Mouse (Mus musculus): Measurements from ENCODE around the gene Gemin7.

Gene Gemin7

DNA sequence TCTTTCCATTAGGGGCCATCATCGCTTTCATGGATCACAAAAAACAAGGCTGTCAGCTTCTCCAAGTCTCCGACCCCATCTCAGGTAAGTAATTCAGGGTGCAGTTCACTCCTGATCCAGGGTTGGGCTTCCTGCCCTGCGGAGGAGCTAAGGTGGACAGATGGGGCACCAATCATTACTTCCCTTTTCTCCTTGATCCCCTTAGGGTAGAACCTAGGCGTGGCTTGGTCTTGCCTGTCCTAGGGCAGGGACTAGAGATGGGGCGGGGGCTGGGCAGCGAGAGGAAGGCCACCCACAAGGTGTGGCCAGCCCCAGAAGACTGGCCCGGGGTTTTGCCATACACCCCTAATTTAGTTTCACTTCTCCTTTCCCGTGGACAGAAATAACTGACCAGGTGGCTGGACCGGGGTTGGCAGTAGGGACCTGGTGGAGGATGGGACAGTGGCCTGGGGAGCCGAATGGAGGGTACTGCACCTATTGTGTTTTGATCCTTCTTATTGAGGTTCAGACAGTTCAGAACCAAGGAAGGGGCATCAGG is 551 bp upstream of the Gemin7 start:
- in situ Hi-C loops (cut with MboI), result no loop called here

DNA sequence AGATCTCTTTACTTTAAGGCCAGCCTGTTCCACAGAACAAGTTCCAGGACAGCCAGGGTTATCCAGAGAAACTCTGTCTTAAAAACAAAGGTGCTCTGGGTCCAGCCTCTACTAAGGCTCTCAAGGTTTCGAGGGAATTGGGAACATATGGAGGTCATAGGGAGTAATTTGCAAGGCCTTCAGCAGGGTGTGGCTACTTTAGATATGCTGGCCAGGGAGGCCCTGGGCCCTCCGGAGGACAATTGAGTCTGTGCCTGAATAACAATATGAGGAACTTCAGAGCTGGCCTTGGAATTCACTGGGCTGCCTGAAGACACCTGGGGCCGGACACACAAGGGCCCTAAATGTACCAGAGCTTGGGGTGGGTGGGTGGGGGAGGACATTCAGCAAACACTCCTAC is 1.8 kb downstream of the Gemin7 start:
- in situ Hi-C loops (cut with MboI), result no loop called here

DNA sequence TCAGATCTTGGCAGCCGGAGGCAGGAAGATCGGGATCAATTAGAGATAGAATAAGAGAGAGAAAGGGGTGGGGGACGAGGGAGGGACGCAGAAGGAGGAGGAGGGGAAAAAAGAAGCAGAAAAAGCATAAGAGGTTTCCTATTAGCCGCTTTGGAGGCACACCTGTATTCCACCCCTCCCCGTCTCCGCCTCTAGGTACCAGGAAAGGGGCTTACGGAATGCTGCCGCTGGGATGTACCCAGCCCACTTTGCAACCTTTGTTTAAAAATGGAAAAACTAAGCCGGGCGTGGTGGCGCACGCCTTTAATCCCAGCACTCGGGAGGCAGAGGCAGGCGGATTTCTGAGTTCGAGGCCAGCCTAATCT is 3.6 kb downstream of the Gemin7 start:
- in situ Hi-C loops (cut with MboI), result no loop called here

DNA sequence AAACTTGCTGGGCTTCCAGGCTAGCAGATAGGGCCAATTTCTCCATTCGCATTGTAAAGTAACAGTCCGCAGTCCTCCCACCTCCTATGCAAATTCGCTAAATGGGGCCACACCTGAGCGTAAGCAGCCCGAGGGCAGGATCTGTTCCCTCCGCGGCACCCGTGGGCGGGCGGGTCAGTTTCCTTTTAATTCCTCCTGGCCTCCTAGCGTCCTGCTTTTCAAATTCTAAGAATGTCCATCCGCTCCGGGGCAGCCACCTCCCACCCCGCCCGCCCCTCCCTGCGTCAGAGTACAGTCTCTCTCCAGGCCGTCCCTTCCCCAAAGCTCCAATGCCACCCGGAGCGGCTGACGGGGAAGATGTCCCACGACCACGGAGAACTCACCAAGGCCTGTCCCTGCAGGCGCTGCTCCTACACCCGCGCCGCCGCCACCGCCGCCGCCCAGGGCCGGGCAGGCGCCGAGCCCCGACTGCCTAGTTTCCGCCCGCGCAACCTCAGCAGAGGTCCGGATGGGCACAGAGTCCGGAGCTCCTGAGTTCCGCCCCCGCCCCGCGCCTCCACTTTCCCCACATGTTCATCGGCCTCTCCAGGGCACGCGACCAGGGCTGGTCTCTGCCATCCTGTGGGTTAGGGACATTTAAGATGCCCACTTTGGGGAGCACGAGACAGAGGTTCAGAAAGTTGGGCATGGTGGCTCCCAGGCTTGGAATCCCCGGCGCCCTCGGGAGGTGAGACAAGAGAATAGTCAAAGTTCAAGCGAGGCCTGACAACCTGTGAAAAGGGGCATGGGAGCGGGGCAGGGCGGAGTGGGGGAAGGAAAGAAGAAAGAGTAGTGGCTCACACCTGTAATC is 4.2 kb downstream of the Gemin7 start:
- in situ Hi-C loops (cut with MboI), result no loop called here

DNA sequence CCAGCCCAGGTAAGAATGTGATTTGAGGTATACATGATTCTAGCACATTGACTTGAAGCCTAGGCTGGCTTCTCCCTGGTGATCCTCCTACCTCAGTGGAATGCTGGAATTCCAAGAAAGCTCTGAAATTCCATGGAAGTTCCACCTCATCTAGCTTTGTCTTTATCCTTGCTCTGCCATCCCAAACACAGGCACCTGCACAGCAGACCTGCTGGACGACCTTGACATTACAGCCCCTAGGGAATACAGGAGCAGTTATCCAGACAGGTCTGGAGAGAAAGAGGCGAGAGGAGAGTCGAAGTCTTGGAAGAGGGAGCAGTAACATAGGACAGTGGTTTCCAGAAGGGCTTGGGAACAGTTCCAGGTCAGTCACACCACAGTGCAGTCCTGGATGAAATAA is 7.7 kb downstream of the Gemin7 start:
- in situ Hi-C loops (cut with MboI), result no loop called here

DNA sequence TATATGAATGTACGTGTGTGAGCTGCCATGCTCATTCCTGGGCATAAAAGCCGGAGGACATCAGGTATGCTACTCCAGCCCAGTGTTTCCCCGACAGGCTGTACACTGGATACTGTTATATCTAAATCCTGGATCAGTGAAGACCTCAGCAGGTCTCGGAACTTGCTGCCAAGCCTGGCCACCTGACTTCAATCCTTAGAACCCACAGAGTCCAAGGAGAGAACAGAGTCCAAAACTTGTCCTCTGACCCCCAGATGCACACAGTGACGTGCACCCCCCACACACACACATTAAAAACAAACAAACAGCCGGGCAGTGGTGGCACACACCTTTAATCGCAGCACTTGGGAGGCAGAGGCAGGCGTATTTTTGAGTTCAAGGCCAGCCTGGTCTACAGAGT is 10.0 kb downstream of the Gemin7 start:
- in situ Hi-C loops (cut with MboI), result no loop called here

DNA sequence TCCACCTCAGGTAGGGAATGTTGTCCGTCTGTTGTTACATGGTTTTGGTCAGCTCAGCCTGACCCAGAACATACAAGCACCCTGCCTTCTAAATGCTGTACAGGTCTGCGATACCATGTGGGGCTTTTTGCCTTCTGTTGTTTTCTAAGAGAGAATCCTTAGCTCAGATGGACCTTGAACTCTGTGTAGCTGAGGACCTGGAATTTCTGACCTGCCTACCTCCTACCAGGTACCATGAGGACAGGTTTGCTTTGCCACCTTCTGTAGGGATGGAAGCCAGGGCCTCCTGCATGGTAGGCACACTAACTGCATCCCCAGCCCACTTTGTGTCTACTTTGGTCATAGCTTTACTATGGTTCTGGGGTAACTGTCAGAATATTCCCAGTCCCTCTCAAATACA is 11.6 kb downstream of the Gemin7 start:
- in situ Hi-C loops (cut with MboI), result no loop called here

DNA sequence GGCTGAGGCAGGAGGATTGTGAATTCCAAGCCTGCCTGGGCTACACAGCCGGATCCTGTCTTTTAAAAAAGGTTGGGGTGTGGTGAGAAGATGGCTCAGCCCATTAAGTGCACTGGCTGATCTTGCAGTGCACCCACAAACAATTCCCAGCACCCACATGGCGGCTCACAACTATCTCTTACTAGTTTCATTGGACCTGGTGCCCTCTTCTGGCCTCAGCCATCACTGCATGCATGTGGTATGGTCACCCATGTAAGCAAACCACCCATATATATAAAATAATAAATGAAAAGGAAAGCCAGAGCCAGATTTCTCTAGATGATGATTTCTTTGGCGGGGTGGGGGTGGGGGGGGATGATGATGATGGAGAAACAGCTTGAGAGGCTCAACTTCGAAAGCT is 12.9 kb downstream of the Gemin7 start:
- in situ Hi-C loops (cut with MboI), result no loop called here

DNA sequence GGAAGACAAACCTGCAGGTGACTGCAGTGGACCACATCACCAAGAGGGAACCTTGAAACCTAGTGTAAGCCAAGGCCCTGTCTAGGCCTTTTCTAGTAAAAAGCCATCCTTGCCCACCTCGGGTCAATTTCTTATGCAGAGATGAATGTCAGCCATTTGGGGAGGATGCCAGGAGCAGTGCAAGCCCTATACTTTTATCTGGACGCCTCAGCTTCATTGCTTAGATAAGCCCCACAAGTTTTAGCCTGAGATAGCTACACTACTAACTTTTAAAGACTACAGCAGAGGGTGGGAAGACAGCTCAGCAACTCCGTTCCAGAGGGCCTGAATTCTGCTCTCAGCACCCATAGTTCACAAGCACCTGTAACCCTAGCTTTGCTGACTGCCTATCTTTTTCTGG is 13.5 kb downstream of the Gemin7 start:
- in situ Hi-C loops (cut with MboI), result no loop called here

DNA sequence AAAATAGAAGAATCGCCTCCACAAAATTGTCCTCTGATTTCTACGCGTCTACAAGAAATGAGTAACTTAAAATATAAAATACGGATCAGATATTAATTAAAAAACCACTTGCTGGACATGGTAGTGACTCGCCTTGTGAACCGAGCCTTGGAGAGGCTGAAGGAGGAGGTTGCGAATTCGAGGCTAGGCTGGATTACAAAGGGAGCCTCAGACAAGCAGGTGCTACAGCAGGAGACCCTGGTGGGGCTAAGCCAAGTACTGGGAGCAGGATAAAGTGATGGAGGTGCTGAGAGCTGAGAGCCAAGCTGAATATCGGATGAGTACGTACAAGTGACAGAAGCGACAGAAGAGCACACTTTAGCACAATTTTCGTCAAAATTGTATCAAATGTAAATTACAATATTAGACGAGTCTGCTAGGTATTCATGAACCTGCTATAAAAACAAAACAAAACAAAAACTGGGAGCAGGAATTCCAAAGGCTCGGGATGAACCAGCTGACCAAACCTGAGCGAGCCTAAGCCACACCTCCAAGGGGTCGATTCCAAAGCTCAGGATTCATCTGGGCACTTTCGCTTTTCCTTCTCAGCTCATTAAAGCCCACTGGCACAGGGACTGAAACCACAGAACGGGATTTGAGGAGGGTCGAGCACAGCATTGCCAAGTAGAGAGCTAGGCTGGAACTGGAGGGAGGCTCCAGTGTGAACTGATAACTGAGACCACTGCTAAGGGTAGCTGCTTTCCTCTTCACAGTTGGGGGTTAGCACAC is 14.6 kb downstream of the Gemin7 start, which contains the start of gene Ppp1r37:
Gene Ppp1r37 (minus strand): TSS at position 434 of the 768 bp plus-strand sequence.
- in situ Hi-C loops (cut with MboI), result no loop called here

DNA sequence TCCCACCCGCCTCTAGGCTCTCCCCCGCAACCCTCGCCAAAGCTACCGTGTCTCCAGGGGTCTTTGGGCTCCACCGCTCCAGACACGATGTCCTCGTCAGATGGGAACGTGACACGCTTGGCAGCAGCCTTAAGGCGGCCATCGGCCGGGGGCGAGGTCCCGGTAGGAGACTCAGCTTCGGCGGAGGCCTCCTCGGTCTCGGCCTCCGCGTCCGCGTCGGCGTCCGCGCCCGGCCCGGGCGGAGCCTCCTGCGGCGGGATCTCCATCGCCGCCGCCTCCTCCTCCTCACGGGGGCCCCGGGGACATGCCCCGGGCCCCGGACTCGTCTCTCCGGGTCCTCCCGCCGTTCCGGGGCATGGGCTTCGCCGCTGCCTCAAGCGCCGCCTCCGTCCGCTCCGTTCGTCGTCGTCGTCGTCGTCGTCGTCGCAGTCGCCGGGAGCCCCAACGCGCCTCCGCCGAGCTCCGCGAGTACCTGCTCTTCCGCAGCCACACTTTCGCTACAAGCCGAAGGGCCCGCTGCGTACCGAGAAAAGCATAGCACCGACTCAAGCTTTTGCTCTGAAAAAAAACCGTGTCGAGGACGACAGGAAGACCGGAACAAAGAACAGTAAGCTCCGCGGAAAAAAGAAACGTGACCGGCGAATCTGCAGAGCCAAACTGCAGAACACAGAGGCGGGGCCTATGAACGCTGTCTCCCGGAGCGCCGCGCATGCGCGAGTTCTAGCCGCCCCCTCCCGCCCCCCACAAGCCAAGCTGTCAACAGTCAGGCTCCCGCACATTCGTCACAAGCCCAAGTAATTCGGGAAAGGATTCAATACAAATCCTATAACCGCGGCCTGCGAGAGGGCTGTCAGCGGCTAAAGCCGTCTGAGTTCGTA is 15.4 kb downstream of the Gemin7 start:
- in situ Hi-C loops (cut with MboI), result no loop called here

DNA sequence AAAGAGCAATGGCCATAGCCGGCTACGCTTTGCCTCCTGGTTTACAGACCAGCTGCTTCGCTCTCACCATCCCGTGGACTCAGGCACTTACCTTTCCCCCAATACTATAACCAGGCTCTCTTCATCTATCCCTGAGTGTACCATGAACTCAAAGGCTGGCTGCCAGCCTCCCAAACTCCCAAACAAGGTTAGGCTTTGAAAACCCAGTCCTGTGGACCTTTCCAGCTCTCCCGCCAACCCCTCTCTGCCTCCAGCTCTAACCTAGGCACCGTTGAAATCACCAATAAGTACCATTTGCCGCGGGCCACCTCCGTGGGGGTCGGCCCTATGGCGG is 16.0 kb downstream of the Gemin7 start:
- in situ Hi-C loops (cut with MboI), result no loop called here

DNA sequence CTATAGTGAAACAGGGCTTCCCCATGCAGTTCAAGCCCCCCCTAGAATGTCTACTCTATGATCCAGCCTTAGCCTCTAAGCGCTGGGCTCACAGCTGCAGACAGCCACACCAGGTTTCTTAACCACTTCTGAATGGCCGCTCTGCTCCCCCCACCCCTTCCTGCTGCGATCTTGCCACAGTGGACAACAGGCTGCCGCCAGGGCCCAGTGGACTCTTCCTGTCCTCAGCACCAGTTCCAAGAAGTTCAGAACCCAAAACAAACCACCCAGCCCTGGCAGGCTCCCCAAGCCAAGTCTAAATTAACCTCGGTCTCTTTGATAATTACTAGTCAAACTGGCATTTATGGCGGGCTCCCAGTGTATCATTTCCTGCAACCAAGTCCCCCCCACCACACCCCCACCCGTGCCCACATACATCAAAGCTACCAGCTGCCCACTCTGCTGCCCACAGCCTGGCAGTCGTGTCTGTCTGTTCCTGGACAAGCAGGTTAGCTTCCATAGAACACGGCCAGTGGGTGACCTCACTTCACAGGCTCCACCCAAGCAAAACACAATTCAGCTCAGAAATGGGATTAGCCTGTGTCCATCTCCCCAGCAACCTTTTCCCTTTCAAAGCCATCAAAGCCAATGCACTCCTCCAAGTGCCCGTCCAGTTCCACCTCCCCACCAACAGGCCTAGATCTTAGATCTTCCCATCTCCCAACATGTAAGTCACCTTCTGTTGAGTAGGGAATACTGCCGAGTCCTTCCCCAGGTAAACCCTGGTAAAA is 16.7 kb downstream of the Gemin7 start:
- in situ Hi-C loops (cut with MboI), result no loop called here

DNA sequence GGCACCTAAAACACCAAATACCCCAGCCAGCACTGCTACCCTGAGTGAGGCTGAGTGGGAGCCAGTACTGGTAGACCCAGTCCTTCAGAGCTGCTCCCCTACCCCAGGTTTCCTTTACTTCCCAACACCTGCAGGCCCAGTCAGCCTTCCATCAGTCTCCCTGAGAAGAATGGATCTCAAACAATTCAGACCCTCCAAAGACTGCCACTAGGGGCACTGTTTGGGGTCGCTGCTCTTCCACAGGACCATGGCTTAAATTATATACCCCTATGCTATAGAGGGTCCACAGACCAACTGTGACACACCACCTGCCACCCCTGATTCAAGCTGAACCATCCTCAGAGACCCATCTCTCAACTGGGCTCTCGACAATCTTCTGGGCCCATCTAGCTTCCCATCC is 18.4 kb downstream of the Gemin7 start:
- in situ Hi-C loops (cut with MboI), result no loop called here

DNA sequence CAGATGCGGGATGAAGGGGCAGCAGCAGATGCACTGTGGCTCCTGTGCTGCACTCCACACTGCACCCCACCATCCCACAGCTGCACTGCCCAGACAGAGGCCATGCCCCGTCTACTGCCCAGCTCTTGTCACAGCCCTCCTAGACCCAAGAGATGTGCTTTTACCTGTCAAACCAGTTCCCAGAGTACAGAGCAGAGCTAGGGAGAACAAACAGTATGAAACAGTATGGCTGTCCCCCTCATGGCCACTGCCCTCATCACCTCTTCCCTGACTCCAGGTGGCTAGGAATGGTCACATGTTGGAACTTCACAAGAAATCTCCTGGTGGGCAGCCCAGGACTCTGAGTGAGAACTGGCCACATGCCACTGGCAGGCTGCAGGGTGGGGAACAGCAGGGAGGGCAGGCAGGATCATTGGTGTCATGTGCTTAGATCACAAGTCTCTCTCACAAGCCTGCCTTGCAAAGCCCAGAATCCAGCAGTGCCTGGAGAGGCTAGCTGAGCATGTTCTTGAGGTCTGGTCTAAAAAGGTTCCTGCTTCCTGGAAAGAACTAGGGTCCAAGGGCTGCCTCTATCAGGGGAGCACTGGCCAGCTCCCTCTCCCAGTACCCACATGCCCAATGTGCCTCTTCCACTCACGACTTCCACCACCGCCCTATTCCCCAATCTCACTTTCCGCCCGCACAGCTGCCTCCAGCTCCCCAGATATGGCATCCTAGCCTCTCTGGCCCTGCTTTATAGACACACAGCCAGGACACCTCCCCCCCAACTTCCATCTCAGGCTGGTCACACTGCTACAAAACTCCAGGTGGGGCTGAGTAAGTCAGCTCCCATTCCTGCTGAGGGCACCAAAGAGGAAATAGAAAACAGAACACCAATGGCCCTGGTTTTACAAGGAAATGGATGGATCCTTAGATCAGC is 19.2 kb downstream of the Gemin7 start:
- in situ Hi-C loops (cut with MboI), result no loop called here

DNA sequence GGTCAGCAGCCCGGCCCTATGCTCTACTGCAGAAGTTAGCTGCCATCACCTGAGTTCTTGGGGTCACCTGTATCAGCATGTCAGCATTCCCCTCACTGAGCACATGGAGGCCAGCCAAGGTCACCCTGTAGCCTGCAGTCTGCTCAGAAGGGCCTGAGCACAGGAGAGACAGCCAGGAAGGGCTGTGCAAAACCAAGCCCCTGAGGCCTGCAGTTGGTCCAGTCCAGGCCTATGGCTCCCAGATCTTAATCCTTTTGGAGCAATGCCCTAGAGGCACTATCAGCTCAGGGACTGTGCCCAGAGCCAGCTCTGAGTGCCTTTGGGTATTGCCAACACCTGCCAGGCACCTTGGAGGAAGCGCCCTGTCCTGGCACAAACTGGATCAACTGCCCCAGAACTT is 20.3 kb downstream of the Gemin7 start:
- in situ Hi-C loops (cut with MboI), result no loop called here

DNA sequence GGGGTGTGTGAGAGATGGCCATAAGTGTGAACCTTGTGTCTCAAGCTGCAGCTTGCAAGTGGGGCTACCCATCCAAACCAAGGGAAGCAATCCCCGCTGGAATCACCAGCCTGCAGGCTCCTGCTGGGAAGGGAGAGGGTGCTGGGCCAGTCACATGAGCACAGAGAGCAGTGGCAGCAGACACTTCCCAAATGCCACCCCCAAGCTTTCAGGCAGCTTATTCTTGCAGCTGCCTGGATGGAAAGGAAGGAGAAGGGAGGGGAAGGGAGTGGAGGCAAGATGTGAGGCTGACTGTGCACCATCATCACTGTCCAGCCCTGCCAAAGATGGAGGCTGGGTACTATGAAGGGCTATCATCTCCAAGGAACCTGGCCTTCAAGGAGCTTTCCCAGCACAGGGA is 23.2 kb downstream of the Gemin7 start:
- in situ Hi-C loops (cut with MboI), result no loop called here

DNA sequence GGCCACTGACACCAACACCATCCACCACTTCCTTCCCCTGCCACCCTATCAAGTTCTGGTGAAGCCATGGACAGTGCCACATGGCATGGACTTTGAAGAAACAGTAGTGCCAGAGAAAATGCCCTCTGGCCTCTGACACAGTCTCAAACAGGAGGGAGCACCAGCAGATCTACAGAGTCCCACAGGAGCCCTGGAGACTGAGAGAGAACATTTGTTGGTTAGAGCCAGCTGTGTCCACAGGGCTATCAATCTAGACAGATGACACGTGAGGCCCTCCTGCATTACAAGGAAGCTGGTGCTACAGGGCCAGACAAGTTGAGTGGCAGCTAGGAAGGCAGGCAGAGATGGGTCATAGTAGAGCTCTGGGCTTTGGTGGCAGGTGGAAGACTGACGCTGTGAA is 25.0 kb downstream of the Gemin7 start:
- in situ Hi-C loops (cut with MboI), result no loop called here

DNA sequence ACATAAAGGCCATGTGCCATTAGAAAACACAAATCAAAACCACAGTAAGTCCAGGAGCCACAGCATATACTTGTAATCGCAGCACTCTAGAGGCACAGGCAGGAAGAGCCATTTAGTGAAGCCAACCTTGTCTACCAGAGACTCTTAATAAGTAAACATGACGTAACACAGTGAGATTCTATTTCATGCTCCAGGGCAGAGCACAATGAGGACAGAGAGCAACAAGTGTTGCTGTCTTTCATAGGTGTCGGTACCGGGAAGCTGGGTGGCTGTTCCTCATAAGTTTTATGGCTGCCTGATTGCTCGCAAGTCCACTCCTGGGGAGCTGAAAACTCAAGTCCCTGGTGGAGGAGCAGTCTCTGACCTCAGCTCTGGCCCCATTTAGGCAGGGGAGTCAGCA is 25.8 kb downstream of the Gemin7 start:
- in situ Hi-C loops (cut with MboI), result no loop called here

DNA sequence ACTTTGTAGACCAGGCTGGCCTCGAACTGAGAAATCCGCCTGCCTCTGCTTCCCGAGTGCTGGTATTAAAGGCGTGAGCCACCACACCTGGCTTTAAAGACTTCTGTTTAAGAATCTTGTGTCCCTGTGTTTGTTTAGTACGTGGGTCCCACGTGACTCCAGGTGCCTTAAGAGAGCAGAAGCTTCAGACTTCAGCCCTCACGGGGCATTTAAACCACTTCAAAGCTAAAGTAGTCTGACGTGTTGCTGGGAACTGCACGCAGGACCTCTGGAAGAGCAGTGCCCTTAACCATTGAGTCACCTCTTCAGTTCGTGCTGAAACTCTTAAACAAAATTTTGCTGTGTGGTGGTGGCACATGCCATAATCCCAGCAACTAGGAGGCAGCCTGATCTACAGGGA is 28.0 kb downstream of the Gemin7 start:
- in situ Hi-C loops (cut with MboI), result no loop called here

All from mature B cell (primary cell).